Mouse (Mus musculus): ENCODE data around the gene Rnf180. TPM values are rescaled to one million over a fixed set of nuclear protein-coding genes. Genes with fewer than 3 reads are reported as not detected.

Gene Rnf180
- polyA plus RNA-seq, 1 experiment from 2014 or later = 5.9 TPM

- H3K9ac ChIP-seq (replicated peaks; ENCODE audit: low read depth, low read length) = no peak within 1 kb of the TSS
- H3K4me3 ChIP-seq (ENCODE audit: low read depth, low read length) = no peak within 1 kb of the TSS
- H3K27ac ChIP-seq (ENCODE audit: low read length) = no peak within 1 kb of the TSS
- no peak within 1 kb of the TSS for H3K4me2 ChIP-seq (replicated peaks; ENCODE audit: low read depth, low read length)
- 87% methylated on average over 10 of the region's 10 CpGs for WGBS
- ATAC-seq (ENCODE audit: insufficient number of reproducible peaks, insufficient read depth, low FRiP score, low read depth) = no peak
- no peaks in the 10 kb centered on the region for H3K4me1 ChIP-seq (ENCODE audit: control insufficient read depth, insufficient read depth, low read length)
- H3K36me3 ChIP-seq (ENCODE audit: control insufficient read depth, insufficient read depth, low read length) = no peaks in the 10 kb centered on the region
- no peaks in the 10 kb centered on the region for H3K9me3 ChIP-seq (ENCODE audit: control insufficient read depth, low read depth, low read length)
- no peaks in the 10 kb centered on the region for H3K27me3 ChIP-seq (ENCODE audit: control insufficient read depth, insufficient read depth, low read length)
Observed at GRCm38 (mm10) chr13:105081862-105082261, 212.8 kb downstream of the Rnf180 start, which contains the start of gene 4933425L06Rik. TSS of gene 4933425L06Rik (plus strand) at chr13:105082122.

Other genes starting within 250 kb of the Rnf180 start
- gene Rgs7bp, start 239.9 kb downstream of the Rnf180 start, polyA plus RNA-seq (2014; fragmentation: Nextera tagmentation; extraction: Ambion mirVana) = 1.5 and 1.7 TPM in 2 replicates
- gene 4933425L06Rik, start 212.7 kb downstream of the Rnf180 start, polyA plus RNA-seq (2014; fragmentation: Nextera tagmentation; extraction: Ambion mirVana) = not detected in 2 replicates
- not detected in 2 replicates for gene Htr1a, start 148.8 kb upstream of the Rnf180 start, polyA plus RNA-seq (2014; fragmentation: Nextera tagmentation; extraction: Ambion mirVana)

Measured in stomach, embryonic 14.5 days (tissue).